Mouse (Mus musculus) G1E (cell line): ENCODE measurements around the gene Slc43a3.

ENCODE experiments used
- CTCF ChIP-seq: IDR thresholded peaks from 2 replicates; pipeline ENCODE4 v1.5.1; 2012; ENCODE audit warnings: low read depth, low read length, inconsistent platforms, mixed read lengths
- GATA1 ChIP-seq: IDR thresholded peaks from 2 replicates; pipeline ENCODE4 v1.6.1; 2012; ENCODE audit warnings: borderline replicate concordance, low read length, inconsistent platforms, mixed read lengths
- POLR2AphosphoS5 ChIP-seq: IDR thresholded peaks from 2 replicates; pipeline ENCODE4 v1.6.1; 2012; ENCODE audit warnings: low read depth, low read length, inconsistent platforms; ENCODE audit not compliant: insufficient replicate concordance

DNA sequence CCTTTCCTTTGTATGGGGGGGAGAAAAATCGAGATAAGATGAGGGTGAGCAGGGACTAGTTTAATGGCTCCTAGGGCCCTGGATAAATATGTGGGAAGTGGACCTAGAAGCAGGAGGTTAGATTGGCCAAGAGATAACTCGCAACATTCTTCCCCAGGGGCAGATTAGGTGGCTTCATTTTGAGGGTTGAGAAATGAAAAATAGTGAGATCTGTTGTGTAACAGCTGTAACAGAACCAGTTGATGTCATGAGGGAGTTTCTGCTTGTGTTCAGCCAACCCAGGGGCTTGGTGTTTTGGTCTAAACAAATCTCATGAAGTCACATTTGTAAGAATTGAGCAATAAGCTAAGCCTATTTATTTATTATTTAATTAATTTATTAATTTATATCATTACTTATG lies 5.0 kb downstream of the Slc43a3 start:
- no peak for TF ChIP-seq CTCF
- TF ChIP-seq GATA1 = no peak
- TF ChIP-seq POLR2AphosphoS5 = no peak
